Mouse (Mus musculus) stomach, embryonic 16.5 days (tissue): ENCODE results near the gene Derl2. TPM values are rescaled to one million over a fixed set of nuclear protein-coding genes. Genes with fewer than 3 reads are reported as not detected.

Experiments
- ATAC-seq: fragments of 200-750 bp; cut with Nextera tagmentation; 2 replicates; pipeline ENCODE4 v1.8.0; 2017; ENCODE audit warnings: moderate number of reproducible peaks, moderate TSS enrichment; ENCODE audit not compliant: insufficient read depth, low FRiP score
- H3K27ac ChIP-seq: fragments of 300-500 bp; sonication (generic); 2 replicates; pipeline ENCODE4 v1.5.1; 2014; ENCODE audit warnings: low read length
- H3K27me3 ChIP-seq: fragments of 300-500 bp; sonication (generic); 2 replicates; pipeline ENCODE4 v1.6.1; 2014; ENCODE audit warnings: low read length, control low read depth, mixed read lengths; ENCODE audit not compliant: control insufficient read depth, insufficient read depth
- H3K36me3 ChIP-seq: fragments of 300-500 bp; sonication (generic); 2 replicates; pipeline ENCODE4 v1.6.1; 2014; ENCODE audit warnings: low read length; ENCODE audit not compliant: control insufficient read depth, insufficient read depth
- H3K4me1 ChIP-seq: fragments of 300-500 bp; sonication (generic); 2 replicates; pipeline ENCODE4 v1.6.1; 2014; ENCODE audit warnings: low read length, control low read depth, mixed read lengths; ENCODE audit not compliant: control insufficient read depth, insufficient read depth
- H3K4me2 ChIP-seq: fragments of 300-500 bp; sonication (generic); 2 replicates; pipeline ENCODE4 v1.6.1; 2014; ENCODE audit warnings: low read depth, low read length, mixed read lengths
- H3K4me3 ChIP-seq: fragments of 300-500 bp; sonication (generic); replicated peaks from 2 replicates; pipeline ENCODE4 v1.5.1; 2014; ENCODE audit warnings: mild to moderate bottlenecking, low read length
- H3K9ac ChIP-seq: fragments of 300-500 bp; sonication (generic); 2 replicates; pipeline ENCODE4 v1.6.1; 2014; ENCODE audit warnings: low read length
- H3K9me3 ChIP-seq: fragments of 300-500 bp; sonication (generic); replicated peaks from 2 replicates; pipeline ENCODE4 v1.6.1; 2016; ENCODE audit warnings: low read length, control low read depth; ENCODE audit not compliant: control insufficient read depth
- WGBS: fragments of 180-500 bp; shearing (Covaris S2); extraction: QIAGEN DNeasy Blood & Tissue Kit; methylation state at CpG from one replicate; pipeline ENCODE4 v1.1.7; 2014; 5-methylcytosine and 5-hydroxymethylcytosine counted together
- polyA plus RNA-seq: library from polyadenylated mRNA; unstranded; fragments of >200 nt; fragmentation: Nextera tagmentation; extraction: Ambion mirVana; gene quantifications from 2 replicates; pipeline ENCODE4 v1.2.1, GENCODE M21; 2015

Gene Derl2
- polyA plus RNA-seq, 1 experiment from 2014 or later, result 63.1 TPM

DNA sequence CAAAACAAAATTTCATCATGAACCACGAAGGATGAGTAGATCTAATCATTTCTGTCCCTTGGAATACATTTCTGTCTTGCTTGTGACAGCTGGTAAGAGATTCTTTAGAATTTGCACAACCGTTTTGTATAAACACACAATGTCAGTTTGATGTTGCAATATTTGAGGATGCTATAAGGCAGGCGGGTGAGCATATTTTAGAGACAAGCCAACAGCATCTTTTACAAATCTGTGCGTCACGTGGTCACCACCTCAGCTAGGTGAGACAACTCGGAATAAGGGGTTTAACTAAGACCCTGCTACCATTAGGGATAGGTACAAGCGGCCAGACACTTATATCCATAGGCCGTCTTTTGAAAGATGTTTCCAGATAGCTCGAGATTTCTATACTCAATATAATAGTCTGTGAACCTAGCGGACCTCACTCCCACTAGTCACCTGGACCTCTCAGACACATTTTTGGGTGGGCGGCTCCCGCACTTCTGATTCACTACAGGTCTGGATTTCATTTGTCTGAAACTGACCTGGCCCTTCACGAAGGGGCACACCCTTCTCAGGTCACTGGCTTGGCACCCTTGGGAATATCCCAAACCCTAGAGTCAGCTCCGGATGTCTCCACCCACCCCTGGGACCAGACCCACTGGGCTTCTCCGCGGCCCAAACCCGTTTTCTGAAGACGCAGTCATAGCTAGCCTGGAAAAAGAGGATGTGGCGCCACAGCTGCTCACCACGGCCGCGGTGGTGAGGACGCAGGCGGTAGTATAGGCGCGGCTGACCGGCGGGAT lies 1.0 kb downstream of the Derl2 start:
- H3K27me3 ChIP-seq, result no peaks in the 10 kb centered on the region
- peak overlapping the region; percentile 98 for H3K4me3 ChIP-seq
- peak overlapping the region; percentile 76 for H3K27ac ChIP-seq
- ATAC-seq, result peak; percentile 8; the same call in 1 of the 2 replicates
- no peaks in the 10 kb centered on the region for H3K36me3 ChIP-seq
- H3K9ac ChIP-seq, result peak overlapping the region; percentile 98
- peak overlapping the region; percentile 90 for H3K4me2 ChIP-seq
- WGBS, result 4% methylated on average over 28 of the region's 28 CpGs
- H3K9me3 ChIP-seq, result no peaks in the 10 kb centered on the region
- peaks cover 27% of the 10 kb centered on the region for H3K4me1 ChIP-seq

DNA sequence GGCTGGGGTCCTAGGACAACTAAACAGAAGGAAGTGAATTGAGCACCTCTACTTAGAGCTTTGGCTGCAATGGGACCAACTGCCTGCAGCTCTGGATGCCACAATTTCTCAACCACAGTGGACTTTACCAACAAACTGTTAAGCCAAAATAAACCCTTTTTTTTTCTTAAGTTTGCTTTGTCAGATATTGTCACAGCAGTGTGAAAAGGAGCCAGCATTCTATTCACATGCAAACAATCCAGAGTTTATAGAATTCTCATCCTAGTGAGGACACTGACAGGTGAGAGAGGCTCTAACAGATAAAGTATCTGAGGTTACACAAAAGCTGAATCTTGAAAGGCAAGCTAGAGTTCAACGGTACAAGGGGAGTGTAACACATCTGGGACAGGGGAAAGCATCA lies 2.6 kb downstream of the Derl2 start:
- peaks cover 3% of the 10 kb centered on the region; the same call in 1 of the 2 replicates for H3K36me3 ChIP-seq
- no peak overlapping the region for H3K27ac ChIP-seq
- H3K9ac ChIP-seq, result no peak overlapping the region
- H3K27me3 ChIP-seq, result no peaks in the 10 kb centered on the region
- peaks cover 27% of the 10 kb centered on the region for H3K4me1 ChIP-seq
- WGBS, result 86% methylated on average over 1 of the region's 1 CpGs
- no peak overlapping the region for H3K4me2 ChIP-seq
- H3K9me3 ChIP-seq, result no peaks in the 10 kb centered on the region
- H3K4me3 ChIP-seq, result no peak overlapping the region
- no peak for ATAC-seq

DNA sequence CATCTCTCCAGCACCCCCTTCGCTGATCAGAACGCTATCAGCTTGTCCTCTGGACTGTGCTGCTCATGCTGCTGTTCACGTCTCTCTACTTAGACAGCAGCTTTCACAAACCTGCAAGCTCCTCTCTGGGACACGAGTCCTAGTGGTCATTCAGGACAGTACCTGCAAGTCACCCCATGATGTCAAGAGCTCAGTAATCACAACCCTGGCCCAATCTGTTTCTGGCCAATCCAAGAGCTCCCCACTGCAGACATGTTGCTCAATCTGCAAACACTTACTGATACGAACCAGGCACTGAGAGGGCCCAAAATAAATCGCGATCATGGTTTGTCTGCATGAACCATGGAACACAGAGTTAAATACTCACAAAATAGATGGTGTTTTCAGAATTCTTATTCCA lies 6.9 kb downstream of the Derl2 start:
- no peak overlapping the region for H3K9ac ChIP-seq
- 96% methylated on average over 7 of the region's 7 CpGs for WGBS

DNA sequence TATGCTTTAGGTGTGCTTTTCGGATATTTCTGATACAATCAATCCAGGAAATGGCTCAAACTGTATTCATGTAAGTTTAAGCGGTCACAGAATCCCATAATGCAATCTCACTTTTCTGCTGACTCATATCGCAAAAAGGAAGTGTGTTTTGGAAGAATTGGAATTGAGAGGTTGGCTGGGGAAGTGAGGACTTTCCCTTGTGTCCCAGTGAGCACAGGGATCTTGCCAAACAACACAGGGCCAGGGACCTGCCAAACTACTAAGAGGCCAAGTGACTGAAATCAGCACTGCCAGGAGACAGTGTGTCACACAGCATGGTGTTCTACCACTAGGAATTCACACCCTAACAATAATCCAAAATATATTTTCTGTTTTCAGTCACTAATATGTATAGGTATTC lies 11.3 kb downstream of the Derl2 start:
- Histone ChIP-seq H3K36me3 (peaks cover 24% of the 10 kb centered on the region), H3K4me1 (peaks cover 5% of the 10 kb centered on the region), H3K4me3 (no peak overlapping the region), H3K9me3 (no peaks in the 10 kb centered on the region), H3K4me2 (no peak overlapping the region), H3K27me3 (no peaks in the 10 kb centered on the region), H3K9ac (no peak overlapping the region), H3K27ac (no peak overlapping the region)
- 89% methylated on average over 3 of the region's 3 CpGs for WGBS
- no peak for ATAC-seq

More for the DNA sequence above, 6.9 kb downstream of the Derl2 start:
- H3K27me3 ChIP-seq, result no peaks in the 10 kb centered on the region
- ATAC-seq, result no peak
- H3K4me3 ChIP-seq, result no peak overlapping the region
- H3K9me3 ChIP-seq, result no peaks in the 10 kb centered on the region
- H3K36me3 ChIP-seq, result peaks cover 24% of the 10 kb centered on the region
- peaks cover 12% of the 10 kb centered on the region for H3K4me1 ChIP-seq
- H3K4me2 ChIP-seq, result no peak overlapping the region
- H3K27ac ChIP-seq, result no peak overlapping the region

DNA sequence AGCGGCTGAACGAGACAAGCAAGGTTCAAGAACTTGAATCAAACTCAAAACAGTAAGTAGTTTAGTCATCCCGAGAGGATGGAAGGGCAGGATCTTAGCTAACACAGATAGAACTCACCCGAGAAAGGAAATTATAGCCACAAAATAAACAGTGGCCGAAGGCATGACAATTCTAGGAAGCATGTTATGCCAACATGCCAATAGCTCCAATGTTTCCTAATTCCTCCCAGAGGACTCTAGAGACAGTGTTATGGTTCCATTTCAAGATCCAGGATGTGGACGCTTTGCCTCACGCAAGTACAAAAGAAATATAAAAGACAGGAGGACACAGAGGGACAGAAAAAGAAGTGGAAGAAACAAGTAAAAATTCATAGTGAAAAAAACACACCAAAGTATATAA lies 11.8 kb downstream of the Derl2 start:
- Histone ChIP-seq H3K9me3 (no peaks in the 10 kb centered on the region), H3K36me3 (peaks cover 23% of the 10 kb centered on the region), H3K27ac (no peak overlapping the region), H3K27me3 (no peaks in the 10 kb centered on the region), H3K4me3 (no peak overlapping the region), H3K4me1 (peaks cover 10% of the 10 kb centered on the region), H3K4me2 (no peak overlapping the region), H3K9ac (no peak overlapping the region)
- no peak for ATAC-seq
- WGBS, result 83% methylated on average over 7 of the region's 7 CpGs

DNA sequence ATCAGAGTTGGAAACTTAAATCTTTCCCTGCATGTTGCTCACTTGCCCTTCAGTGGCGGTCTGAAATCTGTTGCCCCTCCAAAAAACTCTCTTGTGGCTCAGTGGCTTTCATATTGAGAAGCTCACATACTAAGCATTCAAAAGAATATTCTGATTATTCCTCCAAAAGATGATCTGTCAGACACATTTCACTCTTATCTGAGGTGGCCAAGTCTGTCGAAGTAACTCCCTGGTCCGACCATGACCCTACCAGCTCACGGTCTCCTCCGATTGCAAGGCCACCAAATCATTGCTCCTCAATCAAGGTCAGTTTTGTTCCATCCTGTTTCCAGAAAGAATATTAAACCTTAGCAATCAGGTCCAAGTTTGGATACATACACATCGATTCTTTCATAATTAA lies 12.6 kb downstream of the Derl2 start:
- Histone ChIP-seq H3K27ac (no peak overlapping the region), H3K4me1 (peaks cover 13% of the 10 kb centered on the region), H3K4me3 (no peak overlapping the region), H3K9ac (no peak overlapping the region), H3K9me3 (no peaks in the 10 kb centered on the region), H3K27me3 (no peaks in the 10 kb centered on the region), H3K36me3 (peaks cover 20% of the 10 kb centered on the region), H3K4me2 (no peak overlapping the region)
- WGBS, result 93% methylated on average over 6 of the region's 6 CpGs
- ATAC-seq, result no peak

DNA sequence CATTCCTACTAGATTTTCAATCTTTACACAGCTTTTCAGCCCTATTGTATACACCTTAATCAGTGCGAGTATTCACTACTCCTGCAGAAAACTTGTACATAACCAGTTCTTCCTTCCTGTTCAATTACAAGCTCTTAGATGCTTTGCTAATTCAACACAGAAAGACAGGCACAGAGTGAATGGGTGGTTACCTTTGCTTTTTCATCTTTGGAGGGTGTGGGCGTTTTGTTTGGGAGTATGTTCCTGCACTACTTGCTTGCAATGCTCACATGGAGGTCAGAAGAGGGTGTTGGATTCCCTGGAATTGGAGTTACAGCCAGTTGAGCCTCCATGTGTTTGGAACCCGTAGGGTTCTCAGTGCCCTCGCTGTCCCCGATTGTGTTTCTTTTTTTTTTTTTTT lies 14.6 kb downstream of the Derl2 start:
- no peak for ATAC-seq
- no peaks in the 10 kb centered on the region for H3K9me3 ChIP-seq
- peak overlapping the region; percentile 53 for H3K4me2 ChIP-seq
- WGBS, result 57% methylated on average over 5 of the region's 5 CpGs
- H3K9ac ChIP-seq, result no peak overlapping the region
- H3K36me3 ChIP-seq, result peaks cover 10% of the 10 kb centered on the region
- peaks cover 13% of the 10 kb centered on the region for H3K4me1 ChIP-seq
- H3K27ac ChIP-seq, result peak overlapping the region; percentile 24; the same call in 1 of the 2 replicates
- no peaks in the 10 kb centered on the region for H3K27me3 ChIP-seq
- peak overlapping the region; percentile 91 for H3K4me3 ChIP-seq

DNA sequence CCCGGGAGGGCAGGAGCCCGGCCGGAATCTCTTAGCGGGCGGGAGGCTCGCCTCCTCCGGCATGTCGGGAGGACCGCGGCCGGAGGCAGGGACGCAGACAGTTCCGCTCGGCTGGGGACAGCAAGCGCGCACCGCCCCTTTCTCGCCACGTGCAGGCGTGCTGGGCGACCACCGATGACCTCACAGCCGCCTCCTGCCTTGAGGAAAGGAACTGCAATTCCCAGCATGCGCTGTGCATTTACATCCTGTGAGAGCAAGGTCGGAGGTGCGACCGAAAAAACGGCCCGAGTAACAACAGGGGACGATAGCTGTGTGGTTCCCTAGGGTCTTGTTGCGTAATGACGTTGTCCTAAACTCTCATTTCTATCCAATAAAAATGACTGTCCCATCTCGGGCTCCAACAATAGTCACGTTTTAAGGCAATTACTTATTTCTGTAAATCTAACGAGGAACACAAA lies 15.3 kb downstream of the Derl2 start, which contains the start of gene Dhx33:
Dhx33 (minus strand) TSS at position 122 of the 458 bp plus-strand sequence.
- peak; percentile 97 for ATAC-seq

DNA sequence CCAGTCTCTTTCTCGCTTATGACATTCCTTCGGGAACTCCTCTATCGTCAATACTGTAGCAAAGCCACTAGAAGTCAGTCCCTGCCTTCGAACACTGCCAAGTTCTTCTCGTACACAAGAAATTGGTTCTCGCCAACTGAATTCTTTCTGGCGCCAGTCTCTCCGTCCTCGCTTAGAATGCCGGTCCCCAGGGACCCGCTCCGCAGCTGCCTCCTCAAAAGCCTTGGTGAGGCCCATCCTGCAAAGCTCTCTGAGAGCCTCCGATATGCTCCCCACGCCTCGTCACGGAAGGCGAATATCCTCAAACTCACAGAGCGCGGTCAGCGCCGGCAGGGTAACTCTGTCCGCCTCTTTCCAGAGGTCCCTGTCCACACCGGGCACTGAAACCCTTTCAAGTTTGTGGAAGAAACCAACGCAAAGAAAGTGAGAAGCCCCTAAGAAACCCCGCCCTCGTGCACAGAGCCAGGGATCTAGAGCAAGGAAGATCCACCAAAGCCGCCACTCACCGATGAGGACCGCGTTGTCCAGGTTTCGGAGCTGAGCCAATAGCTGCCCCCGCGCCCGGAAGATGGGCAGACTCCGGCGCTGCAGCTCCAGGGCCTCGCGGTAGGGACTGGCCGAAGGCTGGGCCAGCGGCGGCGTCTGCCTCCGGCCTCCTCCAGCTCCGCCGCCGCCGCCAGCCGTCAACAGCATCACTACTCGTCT lies 15.9 kb downstream of the Derl2 start:
- peak overlapping the region; percentile 91 for H3K4me3 ChIP-seq
- H3K27me3 ChIP-seq, result no peaks in the 10 kb centered on the region
- peaks cover 13% of the 10 kb centered on the region for H3K4me1 ChIP-seq
- WGBS, result under 1% methylated on average over 49 of the region's 49 CpGs
- ATAC-seq, result peak; percentile 65
- H3K9ac ChIP-seq, result peak overlapping the region; percentile 85
- peak overlapping the region; percentile 84 for H3K27ac ChIP-seq
- H3K4me2 ChIP-seq, result peak overlapping the region; percentile 68
- H3K36me3 ChIP-seq, result peaks cover 4% of the 10 kb centered on the region; the same call in 1 of the 2 replicates
- no peaks in the 10 kb centered on the region for H3K9me3 ChIP-seq

More for the DNA sequence above, 15.3 kb downstream of the Derl2 start, which contains the start of gene Dhx33:
- WGBS, result 0% methylated on average over 35 of the region's 35 CpGs
- peak within 1 kb of the TSS; percentile 91 for H3K4me3 ChIP-seq
- H3K27ac ChIP-seq, result peak within 1 kb of the TSS; percentile 84
- H3K36me3 ChIP-seq, result peaks cover 7% of the 10 kb centered on the region; the same call in 1 of the 2 replicates
- H3K27me3 ChIP-seq, result no peaks in the 10 kb centered on the region
- H3K9ac ChIP-seq, result peak within 1 kb of the TSS; percentile 85
- no peaks in the 10 kb centered on the region for H3K9me3 ChIP-seq
- peaks cover 13% of the 10 kb centered on the region for H3K4me1 ChIP-seq
- H3K4me2 ChIP-seq, result peak within 1 kb of the TSS; percentile 68
